Mouse (Mus musculus) right cerebral cortex, postnatal 25 days (tissue): ENCODE data around the gene Ncoa1.
"Not testable (repeated sequence)": the region's sequence is repeated elsewhere in the genome, so short reads cannot be mapped to it uniquely, and the experiment has no call there.

Experiments
- DNase-seq: peaks from one replicate; pipeline ENCODE4 v3.0.0; 2022

The Ncoa1 gene

DNA sequence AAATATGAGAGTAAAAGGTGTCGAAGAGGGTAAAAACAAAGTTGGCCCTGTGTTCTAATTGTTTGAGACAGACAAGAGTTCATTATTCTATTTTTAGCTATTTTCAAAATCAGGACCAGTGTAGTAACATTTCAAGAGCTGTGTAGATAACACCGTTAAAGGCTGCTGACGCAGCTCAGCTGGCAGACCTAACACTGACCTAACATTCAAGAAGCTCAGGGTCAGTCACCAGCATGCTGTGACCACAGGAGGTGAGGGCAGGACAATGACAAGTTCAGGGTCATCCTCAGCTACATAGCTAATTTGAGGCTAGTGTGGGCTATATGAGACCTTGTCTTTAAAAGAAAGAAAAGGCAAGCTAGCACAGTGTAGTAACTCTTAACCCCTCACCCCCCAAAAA is 84.9 kb downstream of the Ncoa1 start:
- no peak for DNase-seq

GRCm38 (mm10) chr12:4391256-4391655 is 85.7 kb downstream of the Ncoa1 start:
- no peak for DNase-seq

DNA sequence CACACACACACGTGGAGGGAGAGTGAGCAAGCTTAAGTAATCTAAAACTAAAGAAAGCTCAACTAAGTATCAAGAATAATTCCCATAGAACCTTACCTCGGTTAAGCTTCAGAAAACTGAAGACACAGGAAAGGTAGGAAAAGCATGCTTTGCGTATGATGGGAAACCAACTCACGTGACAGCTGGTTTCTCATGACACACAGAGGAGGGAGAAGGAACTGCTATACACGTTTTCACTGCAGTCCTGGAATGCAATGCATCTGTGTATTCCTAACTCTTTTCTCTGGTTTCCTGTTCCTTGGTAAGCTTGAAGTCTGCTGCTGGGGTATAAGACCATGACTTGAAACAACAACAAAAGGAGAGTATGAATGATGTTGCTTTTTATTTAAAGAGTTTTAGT is 86.3 kb downstream of the Ncoa1 start:
- no peak for DNase-seq

DNA sequence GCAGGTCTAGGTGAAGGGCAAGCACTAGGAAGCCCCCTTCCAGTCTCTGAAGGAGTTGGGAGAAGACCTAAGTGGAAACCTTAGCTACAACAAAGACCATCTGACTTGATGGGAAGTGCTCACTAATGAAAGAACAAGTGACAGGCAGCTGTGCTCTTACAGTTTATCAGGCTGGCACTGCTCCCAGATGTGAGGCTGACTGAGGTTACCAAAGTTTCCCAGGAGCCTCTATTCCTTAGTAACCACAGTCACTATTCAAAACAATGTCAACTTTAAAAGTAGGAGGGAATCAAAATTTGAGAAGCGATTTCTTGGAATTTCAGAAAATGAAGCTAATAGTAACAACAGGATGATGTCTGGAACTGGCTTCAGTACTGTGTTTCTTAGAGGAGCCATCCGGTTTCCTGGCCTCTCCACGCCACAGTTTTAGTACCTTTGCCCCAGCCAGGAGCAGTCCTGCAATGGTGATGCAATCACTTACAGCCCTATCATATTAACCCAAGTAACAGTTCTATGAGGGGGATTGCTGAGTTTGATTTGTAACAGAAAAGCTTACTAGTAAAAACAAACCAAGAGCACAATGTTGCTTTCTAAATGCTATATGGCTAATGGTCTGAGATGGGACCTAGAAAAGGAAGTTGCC is 90.8 kb downstream of the Ncoa1 start:
- no peak for DNase-seq

DNA sequence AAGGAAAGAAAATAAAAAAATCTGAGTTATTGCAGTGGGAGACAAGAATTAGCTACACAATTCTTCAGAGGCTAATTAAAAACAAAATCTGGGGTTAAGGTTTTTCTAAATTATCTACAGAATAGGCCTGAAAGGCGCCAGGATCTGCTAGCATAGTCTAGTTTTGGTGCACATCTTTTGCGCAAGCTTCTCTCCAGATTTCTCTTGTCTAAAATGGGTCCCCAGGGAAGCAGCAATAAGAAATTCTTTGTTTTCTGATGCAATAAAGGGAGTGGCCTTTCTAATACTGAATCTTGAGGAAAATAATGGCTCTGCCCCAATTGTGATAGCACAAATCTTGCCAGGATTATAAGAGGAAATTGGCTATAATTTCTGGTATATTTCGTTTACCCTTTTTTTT is 93.9 kb downstream of the Ncoa1 start:
- no peak for DNase-seq

GRCm38 (mm10) chr12:4379298-4379957 is 97.6 kb downstream of the Ncoa1 start:
- DNase-seq = no peak

DNA sequence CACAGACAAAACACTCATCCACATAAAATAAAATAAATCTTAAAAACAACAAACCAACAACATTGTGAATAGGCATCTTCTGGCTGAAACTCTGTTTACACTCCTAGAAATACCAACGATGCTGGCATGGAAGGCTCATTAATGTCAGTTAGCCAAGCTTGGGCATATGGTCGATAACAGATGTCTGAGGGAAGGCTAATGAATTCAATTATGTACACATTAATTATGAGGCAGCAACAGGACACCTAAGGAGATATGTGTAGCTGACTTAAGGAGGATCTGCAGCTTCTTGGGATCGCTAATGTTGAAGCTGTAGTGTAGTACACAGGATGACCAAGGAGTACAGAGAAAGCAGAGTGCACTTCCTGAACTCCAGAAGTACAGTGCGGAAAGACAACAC is 100.5 kb downstream of the Ncoa1 start:
- DNase-seq = no peak

- DNase-seq = no peak
Measured at GRCm38 (mm10) chr12:4374816-4375493, 102.0 kb downstream of the Ncoa1 start.

GRCm38 (mm10) chr12:4371406-4371805 is 105.6 kb downstream of the Ncoa1 start:
- DNase-seq = no peak

- DNase-seq = no peak
Measured at GRCm38 (mm10) chr12:4365951-4366350, 111.0 kb downstream of the Ncoa1 start.

- no peak for DNase-seq
Measured at GRCm38 (mm10) chr12:4359475-4359874, 117.5 kb downstream of the Ncoa1 start.

GRCm38 (mm10) chr12:4358653-4359052 is 118.3 kb downstream of the Ncoa1 start:
- DNase-seq = not testable (repeated sequence)

DNA sequence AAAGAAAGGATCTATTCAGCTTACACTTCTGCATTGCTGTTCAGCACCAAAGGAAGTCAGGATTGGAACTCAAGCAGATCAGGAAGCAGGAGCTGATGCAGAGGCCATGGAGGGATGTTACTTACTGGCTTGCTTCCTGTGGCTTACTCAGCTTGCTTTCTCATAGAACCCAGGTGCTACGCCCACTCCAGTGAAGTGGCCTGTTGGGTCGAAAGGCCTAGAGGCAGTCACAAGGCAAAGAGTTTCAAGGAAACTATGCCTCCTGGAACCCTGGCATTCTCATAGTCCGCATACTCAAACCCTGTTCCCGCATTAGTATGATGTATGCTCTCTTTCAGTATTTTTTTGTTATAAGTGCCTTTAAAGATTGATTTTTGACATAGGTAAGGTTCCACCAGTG is 118.9 kb downstream of the Ncoa1 start:
- no peak for DNase-seq

DNA sequence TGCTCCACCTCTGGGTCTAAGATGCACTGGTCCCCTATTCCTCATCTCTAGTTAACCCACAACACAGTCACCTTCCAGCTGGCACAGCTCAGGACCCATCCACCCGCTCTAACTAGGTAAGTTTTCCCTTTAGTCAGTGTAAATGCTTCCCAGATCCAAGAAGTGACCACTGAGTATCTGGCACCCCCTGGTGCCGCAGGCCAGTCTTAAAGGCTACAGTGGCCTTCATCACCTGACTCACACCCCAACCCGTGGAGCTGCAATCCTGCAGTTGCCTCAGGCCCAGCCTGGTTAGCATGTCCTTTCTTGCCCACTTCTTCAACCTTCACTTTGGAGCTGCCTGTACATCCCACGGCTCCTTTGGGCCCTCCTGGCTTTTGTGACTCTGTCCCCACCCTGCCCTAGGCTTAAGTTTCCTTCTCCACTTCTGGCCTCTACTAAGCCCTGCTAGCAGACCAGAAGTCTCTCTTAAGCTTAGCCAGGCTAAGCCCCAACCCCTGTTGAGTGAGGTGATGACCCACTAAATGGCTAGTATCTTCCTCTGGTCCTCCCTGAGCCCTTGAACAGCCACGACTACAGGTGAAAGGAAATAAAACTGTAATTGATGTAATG is 120.0 kb downstream of the Ncoa1 start:
- DNase-seq = no peak

GRCm38 (mm10) chr12:4355019-4355730 is 121.8 kb downstream of the Ncoa1 start:
- DNase-seq = no peak

GRCm38 (mm10) chr12:4343216-4343615 is 133.8 kb downstream of the Ncoa1 start:
- no peak for DNase-seq

DNA sequence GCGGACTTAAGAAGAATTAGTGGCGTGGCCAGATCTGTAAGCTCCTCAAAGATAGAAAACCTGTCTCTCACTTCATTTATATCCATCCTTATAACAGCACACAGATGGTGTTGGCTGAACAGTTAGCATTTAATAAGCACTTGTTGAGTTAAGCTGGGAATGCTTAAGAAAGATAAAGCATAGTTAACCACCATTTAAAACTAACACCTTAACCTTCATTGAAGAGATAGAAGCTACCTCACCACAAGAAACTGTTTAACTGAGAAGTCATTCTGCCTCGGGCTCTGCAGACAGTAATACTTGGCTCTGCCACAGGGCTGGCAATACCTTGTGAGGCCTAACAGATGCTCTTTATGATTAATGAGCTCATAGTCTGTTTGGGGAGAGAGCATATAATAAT is 134.9 kb downstream of the Ncoa1 start:
- no peak for DNase-seq

DNA sequence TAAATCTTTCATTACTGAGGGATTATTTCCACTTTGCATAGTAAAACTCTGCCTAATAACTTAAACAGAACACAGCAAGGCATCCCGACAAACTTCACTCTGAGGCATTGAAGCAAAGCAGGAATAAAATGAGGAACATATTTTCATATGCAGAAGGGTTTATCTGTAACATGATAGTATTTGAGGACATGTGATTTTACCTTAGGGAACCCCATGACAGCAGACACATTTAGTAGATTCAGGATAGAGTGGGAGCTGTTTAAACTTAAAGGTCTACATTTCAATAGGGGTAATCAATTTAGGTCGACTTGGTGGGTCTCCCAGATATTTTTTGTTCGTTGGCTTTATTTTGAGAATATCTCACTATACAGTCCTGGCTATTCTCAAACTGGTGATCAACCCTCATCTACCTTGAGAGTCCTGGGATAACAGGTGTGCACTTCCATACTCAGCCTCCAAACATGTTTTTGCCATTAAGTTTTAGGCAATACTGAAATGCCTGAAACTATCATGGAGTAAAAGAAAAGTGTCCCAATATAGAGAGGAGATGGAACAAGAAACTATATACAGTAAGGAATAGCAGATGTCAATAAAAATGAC is 136.6 kb downstream of the Ncoa1 start:
- DNase-seq = no peak

DNA sequence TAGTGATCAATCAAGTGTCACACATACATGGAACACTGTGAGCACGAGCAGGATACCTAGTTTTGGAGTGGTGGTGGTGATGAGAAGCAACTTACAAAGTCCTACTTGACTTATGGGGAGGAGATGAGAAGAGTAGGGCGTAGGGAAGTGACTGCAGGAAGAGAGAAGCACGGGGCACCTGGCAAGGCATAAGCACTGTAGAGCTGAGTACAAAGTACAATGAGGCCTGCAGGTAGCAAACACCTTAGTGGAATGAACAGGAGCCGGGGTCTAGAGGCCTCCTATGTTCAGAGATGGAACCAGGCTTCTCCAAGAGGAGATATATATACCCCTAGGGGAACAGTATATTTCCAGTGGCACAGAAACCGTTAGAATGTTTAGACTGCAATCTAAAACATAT is 153.4 kb downstream of the Ncoa1 start:
- DNase-seq = no peak

DNA sequence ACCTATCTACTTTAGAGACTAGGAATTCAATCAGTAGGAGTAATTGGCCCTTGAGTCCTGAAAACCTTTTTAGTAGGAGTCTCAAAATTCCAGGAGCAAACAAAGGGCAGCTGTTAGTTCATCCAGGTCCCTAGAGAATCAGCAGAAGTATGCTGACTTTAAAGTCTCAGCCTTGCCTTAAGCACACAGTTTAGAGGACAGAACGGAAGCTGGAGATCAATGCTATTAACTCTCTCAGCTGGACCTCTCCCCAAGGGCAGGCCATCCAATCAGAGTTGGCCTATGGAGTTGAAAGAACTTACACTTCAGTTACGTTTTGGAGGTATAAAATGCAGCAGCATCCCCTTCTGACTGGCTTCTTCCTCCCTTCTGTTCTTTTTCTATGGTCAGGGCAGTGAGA is 154.8 kb downstream of the Ncoa1 start:
- DNase-seq = no peak

- DNase-seq = no peak
Measured at GRCm38 (mm10) chr12:4313824-4314223, 163.2 kb downstream of the Ncoa1 start.

DNA sequence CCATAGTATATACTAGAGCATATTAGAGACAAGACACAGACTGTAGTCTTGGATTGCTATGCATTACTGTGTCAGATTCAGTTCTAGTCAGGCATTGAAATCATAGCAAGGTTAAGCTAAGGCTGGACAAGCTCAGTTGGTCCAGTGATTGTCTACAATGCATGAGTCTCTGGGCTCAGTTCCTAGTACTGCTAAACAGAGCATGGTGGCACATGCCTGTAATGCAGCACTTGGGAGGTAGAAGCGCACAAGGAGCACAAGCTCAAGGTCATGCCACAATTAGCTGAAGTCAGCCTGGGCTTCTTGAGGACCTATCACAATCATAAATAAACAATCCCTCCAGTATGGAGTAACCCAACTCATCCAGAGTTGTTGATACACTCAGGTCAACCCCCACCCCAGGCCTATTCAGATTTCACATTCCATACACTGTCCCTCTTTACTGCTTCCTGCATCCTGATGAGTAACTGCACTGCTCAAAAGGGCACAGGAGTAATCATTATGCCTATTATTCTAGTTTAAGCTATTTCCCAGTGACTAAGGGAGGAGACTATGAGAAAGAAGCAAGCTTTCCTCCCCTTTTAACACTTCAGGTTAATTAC is 170.2 kb downstream of the Ncoa1 start:
- DNase-seq = no peak
